Mouse (Mus musculus): ENCODE data around the gene Rhbg.

- no peak for TF ChIP-seq EP300 (optimal IDR thresholded peaks at IDR 0.05)
- no peak for TF ChIP-seq CTCF (IDR thresholded peaks at IDR 0.05; ENCODE audit: low read depth)
These were observed 6.1 kb downstream of the Rhbg start for GRCm38 (mm10) chr3:88248406-88248805.

Measured in stomach, postnatal 0 days (tissue).